In the genomic region with DNA sequence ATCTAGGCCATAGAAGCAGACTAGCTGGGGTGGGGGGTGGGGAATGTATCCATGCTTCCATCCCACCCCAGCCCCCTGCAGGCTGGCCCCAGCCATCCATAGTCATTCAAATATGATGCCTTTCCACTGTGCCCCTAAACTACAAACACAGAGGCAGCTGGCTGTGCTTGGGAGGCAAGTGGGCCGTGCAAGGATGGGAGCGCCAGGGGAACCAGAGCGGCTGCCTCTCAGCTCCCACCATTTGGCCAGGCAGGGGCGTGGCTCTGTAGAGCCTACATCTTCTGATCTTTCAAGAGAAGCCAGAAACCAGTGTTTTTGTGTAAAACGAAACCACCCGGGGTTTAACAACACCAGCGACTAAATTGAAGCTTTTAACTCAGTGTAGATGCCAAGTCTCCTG, we compare ENCODE assay signal across 14 mouse cellular contexts. TPM values are rescaled to one million over a fixed set of nuclear protein-coding genes. Genes with fewer than 3 reads are reported as not detected.
DNase-seq lines count a peak whose midpoint lies in the region; ATAC-seq and TF ChIP-seq lines count a peak whose summit lies in the region.
"Had no signal": no experiment of that assay in that cellular context is flagged by ENCODE, and none has a peak within 500 bp of the region (broad histone marks: within the 10 kb centered on the region; RNA-seq: fewer than 3 reads in every experiment).

No protein-coding gene starts in this region.

- H3K9me3 ChIP-seq in embryonic facial prominence, embryonic 13.5 days: no peaks in the 10 kb centered on the region
- H3K9me3 ChIP-seq in midbrain, postnatal 0 days (ENCODE audit: low read length): no peaks in the 10 kb centered on the region
- H3K9me3 ChIP-seq: heart, embryonic 12.5 days; liver, embryonic 15.5 days had no signal

- DNase-seq in gastrocnemius, adult 2 months: peak; percentile 6
- no peak for DNase-seq in gastrocnemius, adult 18-20 months (ENCODE audit: low spot score)
- peak; percentile 22 for DNase-seq in thymus, postnatal 14 days
- no peak for DNase-seq in thymus, adult 2 months
- DNase-seq in midbrain, postnatal 0 days (ENCODE audit: low spot score): peak; percentile 32
- DNase-seq in yolk sac, embryonic 10.5 days (ENCODE audit: low spot score): no peak
- DNase-seq: adrenal gland, postnatal 36 days; cerebellum, adult 18-20 months; gastrocnemius, postnatal 10 days; lung, postnatal 4 days had no signal

- intact Hi-C loops in gastrocnemius, adult 2 months (cut with DNase I): no loop called here

- no peak for TF ChIP-seq CTCF in gastrocnemius, adult 2 months (IDR thresholded peaks at IDR 0.05)
- no peak for TF ChIP-seq CTCF in thymus, adult 2 months (IDR thresholded peaks at IDR 0.05; ENCODE audit: borderline replicate concordance, control insufficient read depth, extremely low read depth, insufficient read depth, low read length, poor library complexity)
- TF ChIP-seq CTCF in midbrain, postnatal 0 days (IDR thresholded peaks at IDR 0.05): no peak

- H3K9ac ChIP-seq in embryonic facial prominence, embryonic 13.5 days: no peak overlapping the region
- no peak overlapping the region for H3K9ac ChIP-seq in midbrain, postnatal 0 days (replicated peaks; ENCODE audit: low read length, poor library complexity, severe bottlenecking)
- H3K9ac ChIP-seq: heart, embryonic 12.5 days; liver, embryonic 15.5 days had no signal

- no peaks in the 10 kb centered on the region for H3K36me3 ChIP-seq in thymus, adult 2 months (ENCODE audit: control insufficient read depth, insufficient read depth, low read length)
- H3K36me3 ChIP-seq in embryonic facial prominence, embryonic 13.5 days: no peaks in the 10 kb centered on the region
- H3K36me3 ChIP-seq in midbrain, postnatal 0 days (ENCODE audit: insufficient read depth, low read length): no peaks in the 10 kb centered on the region
- H3K36me3 ChIP-seq: heart, embryonic 12.5 days; liver, embryonic 15.5 days had no signal

- H3K4me3 ChIP-seq in gastrocnemius, adult 2 months: no peak overlapping the region
- no peak overlapping the region for H3K4me3 ChIP-seq in thymus, adult 2 months (ENCODE audit: control insufficient read depth, insufficient read depth, low read length)
- no peak overlapping the region for H3K4me3 ChIP-seq in embryonic facial prominence, embryonic 13.5 days
- no peak overlapping the region for H3K4me3 ChIP-seq in midbrain, postnatal 0 days (ENCODE audit: low read depth, low read length)
- H3K4me3 ChIP-seq: heart, embryonic 12.5 days; liver, embryonic 15.5 days had no signal

- H3K4me1 ChIP-seq in thymus, adult 2 months (replicated peaks; ENCODE audit: control insufficient read depth, insufficient read depth, low read length): peaks cover 11% of the 10 kb centered on the region; the same call in 1 of the 2 replicates
- peaks cover 79% of the 10 kb centered on the region for H3K4me1 ChIP-seq in embryonic facial prominence, embryonic 13.5 days
- peaks cover 6% of the 10 kb centered on the region for H3K4me1 ChIP-seq in midbrain, postnatal 0 days (ENCODE audit: insufficient read depth, low read length)

- 46% methylated on average over 7 of the region's 7 CpGs for WGBS in thymus, adult 2 months
- WGBS in embryonic facial prominence, embryonic 13.5 days: 7% methylated on average over 7 of the region's 7 CpGs
- 14% methylated on average over 7 of the region's 7 CpGs for WGBS in midbrain, postnatal 0 days

- no peaks in the 10 kb centered on the region for H3K27me3 ChIP-seq in thymus, adult 2 months (ENCODE audit: control insufficient read depth, insufficient read depth, low read length)
- H3K27me3 ChIP-seq in embryonic facial prominence, embryonic 13.5 days: peaks cover 11% of the 10 kb centered on the region
- H3K27me3 ChIP-seq in midbrain, postnatal 0 days (ENCODE audit: insufficient read depth, low read length): no peaks in the 10 kb centered on the region

- ATAC-seq in embryonic facial prominence, embryonic 13.5 days (ENCODE audit: insufficient number of reproducible peaks, insufficient read depth, low FRiP score, low TSS enrichment, low read depth): peak; percentile 74
- no peak for ATAC-seq in midbrain, postnatal 0 days (ENCODE audit: low FRiP score)
- no peak for ATAC-seq in granulocyte monocyte progenitor cell, adult 5-6 weeks (replicated peaks; ENCODE audit: poor library complexity, severe bottlenecking)

- H3K27ac ChIP-seq in gastrocnemius, adult 2 months: no peak overlapping the region
- no peak overlapping the region for H3K27ac ChIP-seq in thymus, adult 2 months (ENCODE audit: control insufficient read depth, insufficient read depth, low read length)
- peak overlapping the region; percentile 92 for H3K27ac ChIP-seq in embryonic facial prominence, embryonic 13.5 days
- no peak overlapping the region for H3K27ac ChIP-seq in midbrain, postnatal 0 days (ENCODE audit: low read depth, low read length)
- H3K27ac ChIP-seq: liver, embryonic 15.5 days had no signal

- no peak for TF ChIP-seq POLR2A in thymus, adult 2 months (IDR thresholded peaks at IDR 0.05; ENCODE audit: control insufficient read depth, extremely low read depth, insufficient read depth, low read length, poor library complexity)

- peak overlapping the region; percentile 24; the same call in 1 of the 2 replicates for H3K4me2 ChIP-seq in embryonic facial prominence, embryonic 13.5 days
- no peak overlapping the region for H3K4me2 ChIP-seq in midbrain, postnatal 0 days (ENCODE audit: low read depth, low read length, poor library complexity, severe bottlenecking)
- H3K4me2 ChIP-seq: heart, embryonic 12.5 days; liver, embryonic 15.5 days had no signal

RNA-seq across cellular contexts. Expression of a gene that starts 4.7 kb away (rescaled TPM):
- total RNA-seq in gastrocnemius, adult 2 months (2021): 10 to 100 TPM; 10.3 to 42.2 TPM
- 10 to 100 TPM; 22.5 to 22.9 TPM for total RNA-seq in gastrocnemius, adult 18-20 months (2021)
- polyA plus RNA-seq in thymus, adult 2 months (2012; rRNA removed): 3.4 and 5.1 TPM in 2 replicates
- 110 and 122 TPM in 2 replicates for polyA plus RNA-seq in embryonic facial prominence, embryonic 13.5 days (2015; fragmentation: Nextera tagmentation; extraction: Ambion mirVana)
- total RNA-seq in midbrain, postnatal 0 days (2014; rRNA removed): 14.3 and 17.9 TPM in 2 replicates
- polyA plus RNA-seq in midbrain, postnatal 0 days (2015; fragmentation: Nextera tagmentation; extraction: Ambion mirVana): 16.1 and 19.1 TPM in 2 replicates
- total RNA-seq in granulocyte monocyte progenitor cell, adult 5-6 weeks (2014; fragmentation: Nextera tagmentation): not detected in 2 replicates
- total RNA-seq in granulocyte monocyte progenitor cell, adult 5-6 weeks (2017): not detected in 2 replicates

Comparison
In these comparisons a context has a peak if more than half of its experiments do, and no peak if none do; other contexts are left out.
1. DNase-seq: peak in gastrocnemius, adult 2 months (single experiment), thymus, postnatal 14 days (single experiment) and midbrain, postnatal 0 days (single experiment); none in gastrocnemius, adult 18-20 months (single experiment), thymus, adult 2 months (single experiment) and yolk sac, embryonic 10.5 days (single experiment).
2. RNA of a gene that starts 4.7 kb away (total RNA-seq): 10.3 to 42.2 TPM in gastrocnemius, adult 2 months, 22.5 to 22.9 TPM in gastrocnemius, adult 18-20 months and 14.3 to 17.9 TPM in midbrain, postnatal 0 days; not detected in granulocyte monocyte progenitor cell, adult 5-6 weeks; every median in the first group is over 10 times any median in the second.